Mouse (Mus musculus): Measurements from ENCODE around the gene Tma7.

The Tma7 gene

GRCm38 (mm10) chr9:109039681-109040080 is 42.7 kb downstream of the Tma7 start:
- peak; percentile 12 for DNase-seq

GRCm38 (mm10) chr9:109038901-109039364 is 43.5 kb downstream of the Tma7 start:
- DNase-seq: peak; percentile 72

GRCm38 (mm10) chr9:109038086-109038895 is 44.1 kb downstream of the Tma7 start, which contains the start of gene Shisa5:
Gene Shisa5, plus strand, starts transcription at chr9:109038565.
- DNase-seq: peak; percentile 92

DNA sequence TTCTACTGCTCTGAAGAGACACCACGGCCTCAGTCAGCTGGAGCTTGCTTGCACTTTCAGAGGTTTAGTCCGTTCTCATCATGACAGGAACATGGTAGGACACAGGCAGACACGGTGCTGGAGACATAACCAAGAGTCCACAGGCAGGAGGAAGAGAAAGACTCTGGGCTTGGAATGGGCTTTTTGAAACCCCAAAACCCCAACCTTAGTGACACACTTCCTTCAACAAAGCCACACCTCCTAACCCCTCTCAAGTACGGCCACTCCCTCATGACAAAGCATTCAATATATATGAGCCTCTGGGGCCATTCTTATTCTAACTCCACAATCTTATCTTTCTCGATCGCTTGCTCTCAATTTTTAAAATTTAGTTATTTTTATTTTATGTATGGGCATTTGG is 50.0 kb downstream of the Tma7 start:
- DNase-seq: no peak

DNA sequence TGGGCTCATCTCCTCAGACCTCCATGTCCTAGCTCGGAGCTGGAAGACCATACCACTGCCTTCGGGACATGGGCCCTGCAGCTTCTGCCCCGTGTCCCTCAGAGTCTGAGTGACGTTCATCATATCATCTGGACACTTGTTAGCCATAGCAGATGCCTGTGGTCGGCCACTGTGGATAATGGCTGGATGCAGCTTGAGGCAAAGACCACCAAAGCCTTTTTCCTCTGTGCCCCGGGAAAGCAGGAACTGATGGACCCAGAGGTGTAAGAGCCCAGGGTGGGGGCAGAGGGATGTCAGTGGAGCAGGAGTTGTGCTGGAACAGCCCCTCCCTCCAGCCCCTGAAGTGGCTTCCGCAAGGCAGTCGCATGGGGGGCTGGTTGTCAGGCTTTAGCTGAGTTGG is 50.7 kb downstream of the Tma7 start:
- peak; percentile 2 for DNase-seq

- DNase-seq: no peak
Observed at GRCm38 (mm10) chr9:109031001-109031400, 51.4 kb downstream of the Tma7 start.

GRCm38 (mm10) chr9:109030312-109030711 is 52.1 kb downstream of the Tma7 start:
- peak; percentile 3 for DNase-seq

DNA sequence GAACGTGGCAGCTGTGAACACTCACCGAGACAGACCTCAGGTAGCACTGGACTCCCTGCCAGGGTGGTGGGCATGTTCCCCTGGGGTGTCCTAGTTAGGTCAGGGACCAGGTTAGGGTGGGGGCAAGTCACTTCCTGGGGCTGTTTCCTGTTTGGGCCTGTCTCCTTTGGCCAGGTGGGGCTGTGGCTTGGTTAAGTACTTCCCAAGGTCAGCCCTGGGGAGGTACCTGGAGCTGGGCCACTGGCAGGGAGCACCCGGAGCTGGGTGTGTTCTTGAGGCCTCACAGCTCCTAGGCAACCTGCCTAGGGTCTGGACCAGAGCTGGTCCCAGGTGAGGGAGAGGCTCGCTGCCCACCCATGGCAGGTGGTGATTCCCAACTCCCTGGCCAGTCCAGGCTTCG is 53.5 kb downstream of the Tma7 start:
- peak; percentile 4 for DNase-seq

DNA sequence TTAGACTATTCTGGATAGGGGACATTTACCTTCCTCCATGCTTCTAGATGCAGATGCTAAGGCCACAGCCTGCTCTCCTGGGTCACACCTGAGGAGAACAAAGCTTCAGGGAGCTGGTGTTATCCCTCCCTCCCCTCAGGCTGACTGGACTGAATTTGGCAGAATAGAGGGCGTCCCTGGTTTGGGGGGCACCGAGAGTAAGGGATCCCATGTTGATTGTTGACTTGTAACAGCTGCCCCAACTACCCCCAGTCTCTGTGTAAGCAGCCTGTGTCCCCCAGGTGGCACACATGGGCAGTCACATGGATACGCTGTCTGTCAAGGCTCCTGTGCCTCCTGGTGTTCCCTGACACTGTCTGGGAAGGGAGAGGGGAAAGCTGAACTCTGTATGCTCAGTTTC is 54.0 kb downstream of the Tma7 start:
- DNase-seq: peak; percentile 3

DNA sequence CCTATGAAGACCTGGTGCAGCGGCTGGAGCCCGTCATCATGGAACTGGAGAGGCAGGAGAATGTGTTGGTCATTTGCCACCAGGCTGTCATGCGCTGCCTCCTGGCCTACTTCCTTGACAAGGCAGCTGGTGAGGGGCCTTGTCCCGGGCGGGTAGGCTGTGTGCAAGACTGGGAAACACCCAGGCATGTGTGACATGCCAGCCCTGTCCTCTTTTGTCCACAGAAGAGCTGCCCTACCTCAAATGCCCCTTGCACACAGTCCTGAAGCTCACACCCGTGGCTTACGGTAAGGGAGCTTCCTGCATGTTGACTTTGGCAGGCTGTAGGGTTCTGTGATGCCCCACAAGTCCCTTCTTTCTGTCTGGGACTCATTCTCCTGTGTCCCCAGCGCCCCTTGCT is 54.9 kb downstream of the Tma7 start:
- peak; percentile 27 for DNase-seq
